Mouse (Mus musculus) left cerebral cortex, postnatal 25 days (tissue): ENCODE data around the gene Cebpg. TPM values are rescaled to one million over a fixed set of nuclear protein-coding genes. Genes with fewer than 3 reads are reported as not detected.

Source experiments
- DNase-seq, 2 experiments: peaks; one replicate each; pipeline ENCODE4 v3.0.0; 2022; ENCODE audit warnings: low spot score in 2 of 2, mixed read lengths in 1 of 2
- intact Hi-C: fragments of 180-260 bp; cut with DNase I; formaldehyde crosslinking; loops from one replicate; pipeline ENCODE4 v1.15.1; 2025
- microRNA-seq, 2 experiments: library from miRNA; unstranded; fragments of <30 nt; microRNA quantifications; one replicate each; pipeline ENCODE4 v1.2.0; 2022
- total RNA-seq, 2 experiments: library from RNA; stranded (reverse); gene quantifications; 2 replicates each; pipeline ENCODE4 v1.2.3; 2021

Cebpg gene
- total RNA-seq, 2 experiments from 2014 or later = 31.3 to 34.8 TPM

- DNase-seq = peak in 1 of 2 experiments; percentile 49
- intact Hi-C loops = loop anchor here (2.0 to 5.0 kb wide), 2 partner anchors 27 to 239 kb away; no protein-coding TSS in a partner anchor
Measured at GRCm38 (mm10) chr7:35027801-35028420, 28.5 kb downstream of the Cebpg start.

- intact Hi-C loops = loop anchor here (1.0 to 5.0 kb wide), 4 partner anchors 28 to 240 kb away; no protein-coding TSS in a partner anchor
- DNase-seq = peak; percentile 54 to 63
Measured at GRCm38 (mm10) chr7:35026838-35027291, 29.5 kb downstream of the Cebpg start.

- intact Hi-C loops = loop anchor here (1.0 to 5.0 kb wide), 4 partner anchors 29 to 241 kb away; no protein-coding TSS in a partner anchor
- no peak for DNase-seq
Measured at GRCm38 (mm10) chr7:35026276-35026630, 30.1 kb downstream of the Cebpg start.

GRCm38 (mm10) chr7:35025409-35026275 is 30.7 kb downstream of the Cebpg start:
- peak; percentile 80 to 83 for DNase-seq
- intact Hi-C loops = loop anchor here (1.0 to 5.0 kb wide), 4 partner anchors 29 to 242 kb away; no protein-coding TSS in a partner anchor

- intact Hi-C loops = loop anchor here (5.0 kb wide), 1 partner anchor 347 kb away; no protein-coding TSS in a partner anchor
- peak in 1 of 2 experiments; percentile 67 for DNase-seq
Measured at GRCm38 (mm10) chr7:35024426-35024825, 31.9 kb downstream of the Cebpg start.

- DNase-seq = no peak
- intact Hi-C loops = loop anchor here (5.0 kb wide), 1 partner anchor 346 kb away; no protein-coding TSS in a partner anchor
Measured at GRCm38 (mm10) chr7:35023251-35023650, 33.1 kb downstream of the Cebpg start.

- intact Hi-C loops = loop anchor here (5.0 kb wide), 1 partner anchor 344 kb away; no protein-coding TSS in a partner anchor
- DNase-seq = no peak
Measured at GRCm38 (mm10) chr7:35021365-35021764, 35.0 kb downstream of the Cebpg start.

GRCm38 (mm10) chr7:35015252-35015651 is 41.1 kb downstream of the Cebpg start:
- intact Hi-C loops = no loop called here
- no peak for DNase-seq

GRCm38 (mm10) chr7:35013228-35013627 is 43.1 kb downstream of the Cebpg start:
- intact Hi-C loops = no loop called here
- no peak for DNase-seq

GRCm38 (mm10) chr7:35006661-35007060 is 49.7 kb downstream of the Cebpg start:
- intact Hi-C loops = no loop called here
- no peak for DNase-seq

- intact Hi-C loops = loop anchor here (5.0 kb wide), 1 partner anchor 326 kb away; no protein-coding TSS in a partner anchor
- DNase-seq = no peak
Measured at GRCm38 (mm10) chr7:35003171-35003737, 53.1 kb downstream of the Cebpg start.

GRCm38 (mm10) chr7:35000839-35001238 is 55.5 kb downstream of the Cebpg start:
- peak; percentile 29 to 35 for DNase-seq
- intact Hi-C loops = loop anchor here (5.0 kb wide), 1 partner anchor 324 kb away; no protein-coding TSS in a partner anchor

Small RNA genes lying within 50 kb of the gene (microRNA-seq; reads per million reads assigned to microRNA genes)
- 0 reads per million in 2 experiments for gene Gm25033

Other genes starting within 250 kb of the Cebpg start
- 10 to 100 TPM; 15.7 to 27.5 TPM for gene Chst8, start 243.9 kb downstream of the Cebpg start, total RNA-seq
- 10 to 100 TPM; 29.5 to 32.6 TPM for gene Pepd, start 144.2 kb downstream of the Cebpg start, total RNA-seq
- gene Cebpa, start 62.7 kb upstream of the Cebpg start, total RNA-seq = 10 to 100 TPM in 1 of 2 experiments, 1 to 10 TPM in 1; 8.7 to 10.1 TPM
- gene Slc7a10, start 129.8 kb upstream of the Cebpg start, total RNA-seq = 10 to 100 TPM; 40.8 to 50.6 TPM
- gene Lrp3, start 158.9 kb upstream of the Cebpg start, total RNA-seq = 10 to 100 TPM; 79.3 to 81.5 TPM